Mouse (Mus musculus) heart, adult 2 months (tissue): Measurements from ENCODE around the gene Pigf. TPM values are rescaled to one million over a fixed set of nuclear protein-coding genes. Genes with fewer than 3 reads are reported as not detected.
A peak's percentile ranks its signal among the peaks of the same experiment; 100 is the strongest.

Source experiments
- DNase-seq, 2 experiments: peaks; one replicate each; pipeline ENCODE4 v3.0.0; 2021
- H3K27ac ChIP-seq: fragments of 200-600 bp; 2 replicates; pipeline ENCODE4 v1.8.1; 2022
- H3K27me3 ChIP-seq: fragments of 200-500 bp; 2 replicates; pipeline ENCODE4 v1.6.1; 2012; ENCODE audit warnings: mild to moderate bottlenecking, low read length, inconsistent platforms, mixed read lengths; ENCODE audit not compliant: control insufficient read depth, insufficient read depth
- H3K36me3 ChIP-seq: fragments of 200-500 bp; 2 replicates; pipeline ENCODE4 v1.6.1; 2012; ENCODE audit warnings: low read length, inconsistent platforms; ENCODE audit not compliant: control insufficient read depth, insufficient read depth
- H3K4me1 ChIP-seq: fragments of 200-500 bp; 2 replicates; pipeline ENCODE4 v1.6.1; 2011; ENCODE audit warnings: low read length; ENCODE audit not compliant: control insufficient read depth, insufficient read depth
- H3K4me3 ChIP-seq: fragments of 200-600 bp; 2 replicates; pipeline ENCODE4 v1.8.1; 2022
- H3K79me2 ChIP-seq: fragments of 200-500 bp; replicated peaks from 2 replicates; pipeline ENCODE4 v1.6.1; 2012; ENCODE audit warnings: mild to moderate bottlenecking, inconsistent platforms, low read length, moderate library complexity, mixed read lengths; ENCODE audit not compliant: control insufficient read depth, insufficient read depth
- H3K9ac ChIP-seq: fragments of 200-500 bp; 2 replicates; pipeline ENCODE4 v1.6.1; 2012; ENCODE audit warnings: low read depth, mild to moderate bottlenecking, control low read depth, inconsistent platforms, low read length, mixed read lengths
- CTCF ChIP-seq: fragments of 200-600 bp; IDR thresholded peaks from 2 replicates; pipeline ENCODE4 v1.8.1; 2022; ENCODE audit warnings: antibody characterized with exemption, mild to moderate bottlenecking, moderate library complexity
- EP300 ChIP-seq: fragments of 200-500 bp; IDR thresholded peaks from 2 replicates; pipeline ENCODE4 v1.6.1; 2011; ENCODE audit warnings: low read depth, low read length, control low read depth; ENCODE audit not compliant: insufficient read depth
- POLR2A ChIP-seq: fragments of 200-500 bp; IDR thresholded peaks from 2 replicates; pipeline ENCODE4 v1.6.1; 2011; ENCODE audit warnings: mild to moderate bottlenecking, low read depth, low read length, control low read depth; ENCODE audit not compliant: insufficient read depth
- WGBS: fragments of 180-500 bp; shearing (Covaris S2); methylation state at CpG from one replicate; pipeline ENCODE4 v1.1.7; 2018; 5-methylcytosine and 5-hydroxymethylcytosine counted together
- intact Hi-C: fragments of 180-260 bp; cut with DNase I; formaldehyde crosslinking; loops from one replicate; pipeline ENCODE4 v1.15.1; 2025
- polyA plus RNA-seq: library from polyadenylated mRNA; depleted of rRNA; stranded (reverse); fragments of >200 nt; gene quantifications from 2 replicates; pipeline ENCODE4 v1.2.3, GENCODE M21; 2012
- total RNA-seq, 2 experiments: library from RNA; stranded (reverse); gene quantifications; 2 replicates each; pipeline ENCODE4 v1.2.3; 2021

Pigf gene
- total and polyA plus RNA-seq, 3 experiments: 2.4 to 5.2 (median 3.4) TPM

DNA sequence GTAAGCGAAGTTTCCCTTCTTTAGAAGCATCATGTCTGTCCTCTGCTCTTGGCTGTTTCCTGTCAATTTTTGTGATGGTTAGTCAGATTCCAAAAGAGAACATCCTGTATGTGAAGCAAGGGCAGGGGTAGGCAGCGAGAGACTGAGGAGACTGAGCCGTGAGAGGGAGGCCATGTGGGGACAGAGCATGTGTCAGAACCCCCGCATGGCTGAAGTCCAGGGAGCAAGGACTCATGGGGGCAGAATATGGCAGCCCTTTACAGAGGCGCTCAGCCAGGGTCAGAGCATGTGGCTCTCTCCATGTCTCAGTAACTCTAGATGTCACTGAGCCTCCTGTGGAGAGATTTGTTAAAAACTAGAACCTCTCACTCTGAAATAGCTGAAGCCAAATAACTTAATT is 28.7 kb upstream of the Pigf start:
- no peak overlapping the region for H3K9ac ChIP-seq
- H3K4me3 ChIP-seq: no peak overlapping the region
- peaks cover 10% of the 10 kb centered on the region for H3K4me1 ChIP-seq
- intact Hi-C loops: no loop called here
- WGBS: 64% methylated on average over 5 of the region's 5 CpGs
- no peak for TF ChIP-seq POLR2A
- TF ChIP-seq EP300: no peak
- no peak for TF ChIP-seq CTCF
- H3K27ac ChIP-seq: no peak overlapping the region
- no peaks in the 10 kb centered on the region for H3K36me3 ChIP-seq
- H3K27me3 ChIP-seq: no peaks in the 10 kb centered on the region
- no peaks in the 10 kb centered on the region for H3K79me2 ChIP-seq
- DNase-seq: no peak

DNA sequence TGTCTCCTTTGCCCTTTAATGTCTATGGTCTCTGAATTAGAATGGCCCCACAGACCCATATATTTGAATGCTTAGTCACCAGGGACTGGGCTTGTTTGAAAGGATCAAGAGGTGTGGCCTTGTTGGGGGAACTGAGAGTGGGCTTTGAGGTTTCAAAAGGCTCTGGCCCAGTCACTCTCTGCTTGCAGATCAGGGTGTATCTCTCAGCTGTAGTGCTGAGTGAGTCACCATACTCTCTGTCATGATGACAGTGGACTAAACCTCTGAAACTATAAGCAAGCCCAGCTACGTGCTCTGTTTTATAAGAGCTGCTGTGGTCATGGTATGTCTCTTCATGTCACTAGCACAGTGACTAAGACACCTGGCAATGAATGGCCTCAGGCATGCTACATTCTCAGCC is 27.2 kb upstream of the Pigf start:
- no peak for TF ChIP-seq POLR2A
- TF ChIP-seq EP300: no peak
- no peak for TF ChIP-seq CTCF
- no peaks in the 10 kb centered on the region for H3K27me3 ChIP-seq
- H3K36me3 ChIP-seq: no peaks in the 10 kb centered on the region
- H3K27ac ChIP-seq: no peak overlapping the region
- DNase-seq: no peak
- no peak overlapping the region for H3K9ac ChIP-seq
- intact Hi-C loops: no loop called here
- H3K4me3 ChIP-seq: no peak overlapping the region
- 100% methylated on average over 1 of the region's 1 CpGs for WGBS
- no peaks in the 10 kb centered on the region for H3K79me2 ChIP-seq
- H3K4me1 ChIP-seq: peaks cover 10% of the 10 kb centered on the region

DNA sequence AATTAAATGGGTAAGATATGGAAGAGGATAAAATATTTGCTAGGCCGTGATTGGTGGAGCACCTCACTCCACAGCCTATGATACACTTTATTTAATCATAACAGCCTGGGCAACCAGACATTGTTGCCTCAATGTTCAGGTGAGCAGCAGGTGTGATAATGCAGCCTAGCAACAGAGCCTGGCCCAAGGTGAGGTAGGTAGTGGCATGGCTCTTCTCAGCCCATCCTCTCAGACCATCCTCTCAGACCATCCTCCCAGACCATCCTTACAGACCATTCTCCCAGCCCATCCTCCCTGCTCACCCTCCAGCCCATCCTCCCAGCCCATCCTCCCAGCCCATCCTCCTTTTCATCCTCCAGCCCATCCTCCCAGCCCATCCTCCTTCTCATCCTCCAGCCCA is 26.4 kb upstream of the Pigf start:
- no peak overlapping the region for H3K4me3 ChIP-seq
- no peaks in the 10 kb centered on the region for H3K27me3 ChIP-seq
- peaks cover 10% of the 10 kb centered on the region for H3K4me1 ChIP-seq
- WGBS: 97% methylated on average over 1 of the region's 1 CpGs
- no peaks in the 10 kb centered on the region for H3K36me3 ChIP-seq
- TF ChIP-seq EP300: no peak
- TF ChIP-seq POLR2A: no peak
- no peak for TF ChIP-seq CTCF
- H3K79me2 ChIP-seq: no peaks in the 10 kb centered on the region
- no peak overlapping the region for H3K9ac ChIP-seq
- no peak for DNase-seq
- H3K27ac ChIP-seq: no peak overlapping the region
- intact Hi-C loops: no loop called here

DNA sequence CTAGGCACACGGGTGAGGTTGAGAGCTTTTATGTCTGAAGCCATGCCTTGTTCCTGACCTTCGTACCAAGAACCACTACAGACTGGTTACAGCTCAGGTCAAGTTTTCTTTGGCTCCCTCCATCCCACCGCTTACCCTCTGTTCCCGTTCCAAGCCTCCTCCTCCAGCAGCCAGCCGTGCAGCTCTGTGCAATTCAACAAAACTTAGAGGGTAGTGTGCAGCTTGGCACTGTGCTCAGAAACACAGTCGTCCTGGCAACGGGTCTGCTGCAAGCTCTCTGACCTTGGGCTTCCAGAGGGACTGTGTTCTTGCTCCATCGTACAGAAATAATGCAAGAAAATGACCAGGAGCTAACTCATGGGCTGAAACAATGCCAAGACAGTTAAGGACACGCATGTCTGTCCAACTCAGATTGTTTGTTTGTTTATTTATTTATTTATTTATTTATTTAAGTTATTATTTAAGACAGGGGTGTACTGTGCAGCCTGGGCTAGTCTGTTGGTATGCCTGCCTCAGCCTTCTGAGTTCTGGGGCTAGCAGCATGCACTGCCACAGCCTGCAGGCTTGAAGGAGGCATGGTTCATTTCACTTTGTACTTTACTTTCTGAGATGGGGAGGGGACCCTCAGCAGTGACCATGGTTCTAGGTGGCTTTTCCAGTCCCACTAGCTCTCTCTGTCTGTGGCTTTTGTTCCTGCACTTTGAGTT is 25.4 kb upstream of the Pigf start:
- Histone ChIP-seq H3K4me3 (no peak overlapping the region), H3K79me2 (no peaks in the 10 kb centered on the region), H3K4me1 (peaks cover 7% of the 10 kb centered on the region), H3K9ac (no peak overlapping the region), H3K36me3 (no peaks in the 10 kb centered on the region), H3K27me3 (no peaks in the 10 kb centered on the region), H3K27ac (no peak overlapping the region)
- intact Hi-C loops: no loop called here
- 41% methylated on average over 9 of the region's 9 CpGs for WGBS
- TF ChIP-seq POLR2A (no peak), EP300 (no peak), CTCF (no peak)
- DNase-seq: peak; percentile 33 to 53

DNA sequence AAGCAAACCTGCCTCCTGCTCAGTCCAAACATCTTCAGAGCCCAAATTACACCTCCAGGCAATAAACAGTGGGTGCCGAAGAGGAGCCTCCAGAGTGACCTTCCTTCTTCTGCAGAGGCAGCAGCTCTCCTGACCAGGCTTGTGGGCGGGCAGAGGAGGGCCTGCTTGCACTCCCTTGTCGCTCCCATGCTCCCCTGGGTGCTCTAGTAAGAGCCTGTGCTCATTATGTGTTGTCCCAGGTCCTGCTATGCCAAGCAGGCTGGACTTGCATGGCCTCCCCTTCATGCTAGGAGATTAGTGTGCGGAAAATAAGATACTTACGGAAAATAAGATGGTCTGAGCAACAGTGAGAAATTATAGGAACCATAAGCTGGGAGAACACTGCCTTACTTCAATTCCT is 24.5 kb upstream of the Pigf start:
- Histone ChIP-seq H3K79me2 (no peaks in the 10 kb centered on the region), H3K27ac (no peak overlapping the region), H3K36me3 (no peaks in the 10 kb centered on the region), H3K27me3 (no peaks in the 10 kb centered on the region), H3K9ac (no peak overlapping the region), H3K4me1 (peaks cover 2% of the 10 kb centered on the region), H3K4me3 (no peak overlapping the region)
- intact Hi-C loops: loop anchor here (10.0 kb wide), 1 partner anchor 565 kb away; no protein-coding TSS in a partner anchor
- no peak for DNase-seq
- WGBS: 76% methylated on average over 5 of the region's 5 CpGs
- TF ChIP-seq POLR2A (no peak), EP300 (no peak), CTCF (no peak)

DNA sequence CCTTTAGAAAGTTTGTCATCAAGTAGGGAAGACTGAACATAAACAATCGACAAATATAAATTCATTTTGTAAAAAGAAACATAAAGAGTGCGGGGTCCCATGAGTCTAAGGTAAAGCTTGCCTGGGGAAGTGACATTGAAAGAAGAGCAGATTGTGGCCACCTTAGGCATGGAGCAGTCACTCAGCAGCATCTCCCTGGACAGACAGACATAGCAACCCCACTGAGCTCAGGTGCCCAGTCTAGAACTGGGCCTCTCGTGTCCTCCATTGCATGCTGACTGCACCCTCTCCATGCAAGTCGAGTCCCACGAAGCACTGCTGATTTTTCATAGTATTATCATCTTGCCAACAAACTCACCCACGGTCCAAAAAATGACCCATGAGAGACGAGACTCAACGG is 19.6 kb upstream of the Pigf start:
- TF ChIP-seq POLR2A (no peak), EP300 (no peak), CTCF (no peak)
- no peak overlapping the region for H3K9ac ChIP-seq
- H3K27me3 ChIP-seq: no peaks in the 10 kb centered on the region
- intact Hi-C loops: loop anchor here (2.0 to 10.0 kb wide), 7 partner anchors 20 to 560 kb away; partner anchors contain the start of genes Cript, Pigf, Rhoq and Socs5
- H3K4me3 ChIP-seq: no peak overlapping the region
- H3K36me3 ChIP-seq: no peaks in the 10 kb centered on the region
- WGBS: 75% methylated on average over 8 of the region's 8 CpGs
- H3K79me2 ChIP-seq: no peaks in the 10 kb centered on the region
- no peak overlapping the region for H3K27ac ChIP-seq
- DNase-seq: no peak
- peaks cover 1% of the 10 kb centered on the region; the same call in 1 of the 2 replicates for H3K4me1 ChIP-seq
